Mouse (Mus musculus) liver, postnatal 0 days (tissue): ENCODE data around the gene Sh2b3.

Experiments
- CTCF ChIP-seq: sonication (generic); IDR thresholded peaks from 2 replicates; pipeline ENCODE4 v1.5.1; 2016; ENCODE audit warnings: antibody characterized with exemption, low read depth
- EP300 ChIP-seq: IDR thresholded peaks from 2 replicates; pipeline ENCODE4 v1.6.1; 2016; ENCODE audit warnings: antibody characterized with exemption, low read depth, mild to moderate bottlenecking

GRCm38 (mm10) chr5:121831002-121831601 lies 6.3 kb downstream of the Sh2b3 start:
- no peak for TF ChIP-seq CTCF
- TF ChIP-seq EP300 = no peak
